Comparison of ENCODE assay signal across 9 mouse cellular contexts in genomic region chr3:144399358-144400096, GRCm38 (mm10).
DNase-seq lines count a peak whose midpoint lies in the region; ATAC-seq and TF ChIP-seq lines count a peak whose summit lies in the region.
"Had no signal": no experiment of that assay in that cellular context is flagged by ENCODE, and none has a peak within 500 bp of the region (broad histone marks: within the 10 kb centered on the region; RNA-seq: fewer than 3 reads in every experiment).

No protein-coding gene starts in this region.

- peaks cover 39% of the 10 kb centered on the region for H3K4me1 ChIP-seq in G1E (ENCODE audit: insufficient read depth, low read depth, low read length)
- H3K4me1 ChIP-seq in cerebellum, adult 2 months (ENCODE audit: control insufficient read depth, insufficient read depth, low read length): no peaks in the 10 kb centered on the region
- 0 out of 2 replicates have a peak, but pooled peaks cover 9% of the 10 kb centered on the region for H3K4me1 ChIP-seq in forebrain, postnatal 0 days (ENCODE audit: insufficient read depth)
- H3K4me1 ChIP-seq in lung, adult 2 months (ENCODE audit: control insufficient read depth, insufficient read depth, low read length): no peaks in the 10 kb centered on the region
- H3K4me1 ChIP-seq in thymus, adult 2 months (replicated peaks; ENCODE audit: control insufficient read depth, insufficient read depth, low read length): peaks cover 14% of the 10 kb centered on the region

- no peak for TF ChIP-seq POLR2A in cerebellum, adult 2 months (IDR thresholded peaks at IDR 0.05; ENCODE audit: borderline replicate concordance, insufficient read depth, low read length)
- no peak for TF ChIP-seq POLR2A in lung, adult 2 months (IDR thresholded peaks at IDR 0.05; ENCODE audit: borderline replicate concordance, extremely low read depth, low read depth, low read length)
- TF ChIP-seq POLR2A in thymus, adult 2 months (IDR thresholded peaks at IDR 0.05; ENCODE audit: control insufficient read depth, extremely low read depth, insufficient read depth, low read length, poor library complexity): no peak

- peak overlapping the region; percentile 53 for H3K9ac ChIP-seq in forebrain, postnatal 0 days

- H3K27me3 ChIP-seq in G1E (ENCODE audit: insufficient read depth, low read length): peaks cover 2% of the 10 kb centered on the region; the same call in 1 of the 2 replicates
- H3K27me3 ChIP-seq in cerebellum, adult 2 months (ENCODE audit: control insufficient read depth, insufficient read depth, low read length): no peaks in the 10 kb centered on the region
- H3K27me3 ChIP-seq in forebrain, postnatal 0 days (ENCODE audit: insufficient read depth, low read length): no peaks in the 10 kb centered on the region
- H3K27me3 ChIP-seq in thymus, adult 2 months (ENCODE audit: control insufficient read depth, insufficient read depth, low read length): no peaks in the 10 kb centered on the region

- 17% methylated on average over 21 of the region's 21 CpGs for WGBS in cerebellum, adult 2 months
- 20% methylated on average over 21 of the region's 21 CpGs for WGBS in forebrain, postnatal 0 days
- WGBS in lung, adult 2 months: 42% methylated on average over 21 of the region's 21 CpGs
- WGBS in thymus, adult 2 months: 57% methylated on average over 21 of the region's 21 CpGs

- H3K36me3 ChIP-seq in G1E (replicated peaks): no peaks in the 10 kb centered on the region
- H3K36me3 ChIP-seq in forebrain, postnatal 0 days (ENCODE audit: insufficient read depth): no peaks in the 10 kb centered on the region
- H3K36me3 ChIP-seq in thymus, adult 2 months (ENCODE audit: control insufficient read depth, insufficient read depth, low read length): no peaks in the 10 kb centered on the region

- no peak overlapping the region for H3K27ac ChIP-seq in cerebellum, adult 2 months (ENCODE audit: insufficient read depth, low read length)
- H3K27ac ChIP-seq in forebrain, postnatal 0 days (ENCODE audit: low read depth, low read length): no peak overlapping the region
- H3K27ac ChIP-seq in layer of hippocampus, adult 2 months: peak overlapping the region; percentile 46; the same call in 1 of the 2 replicates
- no peak overlapping the region for H3K27ac ChIP-seq in thymus, adult 2 months (ENCODE audit: control insufficient read depth, insufficient read depth, low read length)

- peak; percentile 58 for DNase-seq in G1E (ENCODE audit: low spot score)
- DNase-seq in cerebellum, adult 2 months: peak; percentile 68 to 74
- peak; percentile 92 for DNase-seq in forebrain, postnatal 0 days
- peak; percentile 92 for DNase-seq in heart, postnatal 4 days
- peak; percentile 80 to 91 for DNase-seq in layer of hippocampus, adult 2 months (ENCODE audit: low spot score in 2 of 2)
- peak; percentile 83 for DNase-seq in lung, adult 2 months
- peak; percentile 65 for DNase-seq in ovary, adult 18-20 months (ENCODE audit: low spot score)
- DNase-seq in thymus, adult 2 months: peak; percentile 80

- H3K9me3 ChIP-seq in G1E (replicated peaks): no peaks in the 10 kb centered on the region
- H3K9me3 ChIP-seq in forebrain, postnatal 0 days (ENCODE audit: low read length): no peaks in the 10 kb centered on the region

- H3K4me3 ChIP-seq in G1E (ENCODE audit: low read depth, low read length): no peak overlapping the region
- H3K4me3 ChIP-seq in cerebellum, adult 2 months (replicated peaks; ENCODE audit: insufficient read depth, low read depth, low read length): peak overlapping the region; percentile 52
- peak overlapping the region; percentile 34 for H3K4me3 ChIP-seq in forebrain, postnatal 0 days (ENCODE audit: low read depth, low read length)
- H3K4me3 ChIP-seq in layer of hippocampus, adult 2 months: peak overlapping the region; percentile 52
- H3K4me3 ChIP-seq in lung, adult 2 months (replicated peaks; ENCODE audit: extremely low read depth, low read depth, low read length): no peak overlapping the region
- no peak overlapping the region for H3K4me3 ChIP-seq in thymus, adult 2 months (ENCODE audit: control insufficient read depth, insufficient read depth, low read length)
- H3K4me3 ChIP-seq: myocyte had no signal

- ATAC-seq in G1E (ENCODE audit: extremely low read depth, insufficient number of reproducible peaks, low FRiP score, poor library complexity, severe bottlenecking): no peak
- ATAC-seq in forebrain, postnatal 0 days: peak; percentile 75

- TF ChIP-seq CTCF in G1E (IDR thresholded peaks at IDR 0.05; ENCODE audit: low read depth, low read length): peak; percentile 67
- TF ChIP-seq CTCF in cerebellum, adult 2 months (IDR thresholded peaks at IDR 0.05; ENCODE audit: borderline replicate concordance, insufficient read depth, low read depth, low read length): peak; percentile 75; the same call in 1 of the 2 replicates
- TF ChIP-seq CTCF in forebrain, postnatal 0 days (IDR thresholded peaks at IDR 0.05; ENCODE audit: low read depth): peak; percentile 94
- TF ChIP-seq CTCF in layer of hippocampus, adult 2 months (conservative IDR thresholded peaks at IDR 0.05): peak; percentile 93
- TF ChIP-seq CTCF in lung, adult 2 months (IDR thresholded peaks at IDR 0.05; ENCODE audit: insufficient read depth, low read length): peak; percentile 84
- TF ChIP-seq CTCF in thymus, adult 2 months (IDR thresholded peaks at IDR 0.05; ENCODE audit: borderline replicate concordance, control insufficient read depth, extremely low read depth, insufficient read depth, low read length, poor library complexity): peak; percentile 90

- peak overlapping the region; percentile 61 for H3K4me2 ChIP-seq in forebrain, postnatal 0 days (ENCODE audit: low read depth)

Comparison
In these comparisons a context has a peak if more than half of its experiments do, and no peak if none do; other contexts are left out.
1. H3K4me3 ChIP-seq: peak in cerebellum, adult 2 months (single experiment), forebrain, postnatal 0 days (single experiment) and layer of hippocampus, adult 2 months (single experiment); none in G1E (single experiment), lung, adult 2 months (single experiment) and thymus, adult 2 months (single experiment).
2. Peak in every context shown above with its lines, with median percentiles within 50 percentile points of each other: DNase-seq and CTCF ChIP-seq.